Mouse (Mus musculus): ENCODE measurements at regions not wholly inside any gene's neighbourhood (a gene's known extent, or its start where the extent isn't known, plus 50 kb on each side); places are given as distances from the start of the nearest gene placed in this dataset.

GRCm38 (mm10) chr5:106351348-106351747 is 106.6 kb downstream of the Barhl2 start:
- TF ChIP-seq CTCF (IDR thresholded peaks at IDR 0.05; ENCODE audit: extremely low read depth, insufficient read length, insufficient replicate concordance, low read depth, low read length), result no peak
- TF ChIP-seq POLR2A (IDR thresholded peaks at IDR 0.05; ENCODE audit: low read depth, low read length), result no peak

Data from small intestine, adult 2 months (tissue).